Mouse (Mus musculus) liver, embryonic 14.5 days (tissue): ENCODE data around the gene Als2cl.

Experiments
- CTCF ChIP-seq: IDR thresholded peaks from 2 replicates; pipeline ENCODE4 v1.5.1; 2016; ENCODE audit warnings: antibody characterized with exemption, low read depth, control low read depth
- EP300 ChIP-seq: IDR thresholded peaks from 2 replicates; pipeline ENCODE4 v1.6.1; 2016; ENCODE audit warnings: antibody characterized with exemption, low read depth

DNA sequence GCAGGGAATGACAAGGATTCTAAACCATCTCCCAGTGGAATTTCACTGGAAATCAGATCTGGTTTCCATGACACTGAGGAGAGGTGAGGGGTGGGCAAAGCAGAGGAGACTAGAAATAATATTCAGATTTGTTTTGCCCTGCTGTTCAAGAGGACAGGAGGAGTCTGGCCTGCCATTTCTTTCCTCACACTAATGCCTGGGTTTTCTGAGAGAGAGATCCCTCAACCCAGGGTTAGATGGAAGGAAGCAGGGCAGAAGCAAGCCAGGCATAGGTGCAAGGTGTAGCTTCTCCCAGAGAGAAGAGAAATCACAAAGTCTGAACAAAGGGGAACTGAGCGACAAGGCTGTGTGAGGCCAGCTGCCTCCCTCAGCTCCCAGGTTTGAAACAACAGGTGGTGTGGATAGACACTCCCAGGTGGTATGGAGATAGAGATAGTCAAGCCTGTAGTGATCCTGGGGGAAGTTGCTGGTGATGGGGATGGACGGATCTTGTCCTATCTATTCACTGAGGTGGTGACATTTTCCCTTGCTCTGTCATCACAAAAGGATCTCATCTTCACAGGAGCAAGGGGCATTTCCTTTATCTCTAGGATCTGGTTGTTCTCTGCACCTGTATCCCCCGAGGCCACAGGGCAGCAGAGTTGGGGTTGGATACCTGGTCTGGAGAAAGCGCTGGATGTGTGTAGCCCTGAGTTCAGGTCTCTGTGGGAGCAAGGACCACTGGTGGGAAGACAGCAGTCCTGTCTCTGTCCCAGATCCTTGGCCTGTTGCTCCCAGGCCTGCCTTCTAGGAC lies 28.4 kb downstream of the Als2cl start:
- TF ChIP-seq CTCF (no peak), EP300 (no peak)
